Mouse (Mus musculus): ENCODE measurements around the gene Vipr1.
A peak's percentile ranks its signal among the peaks of the same experiment; 100 is the strongest.

Gene Vipr1

DNA sequence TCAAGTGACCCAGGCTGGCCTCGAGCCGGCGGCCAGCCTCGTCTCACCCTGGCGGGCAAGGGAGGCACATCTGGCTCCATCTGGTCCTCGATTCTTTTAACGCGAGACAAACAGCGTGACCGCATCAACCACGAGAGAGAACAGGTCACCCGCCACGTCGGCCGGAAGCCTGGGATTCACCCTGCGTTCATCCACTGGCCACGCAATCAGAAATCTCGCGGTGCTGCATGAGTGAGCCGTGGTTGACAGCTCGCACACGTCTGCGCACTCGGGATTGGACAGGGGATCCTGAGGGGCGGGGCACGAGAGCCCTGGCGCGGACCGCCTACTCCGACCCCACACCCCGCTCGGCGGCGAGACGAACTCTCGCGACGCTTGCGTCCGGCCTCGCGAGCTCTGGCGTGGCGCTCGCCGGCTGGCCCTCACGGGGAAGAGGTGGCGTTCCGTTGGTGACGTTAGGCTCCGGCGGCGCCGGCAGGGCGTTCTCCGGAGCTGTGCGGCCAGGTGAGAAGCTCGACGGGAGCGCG lies 76.3 kb downstream of the Vipr1 start, which contains the start of gene Nktr:
TSS of gene Nktr (plus strand) at position 378 of the 527 bp plus-strand sequence.
- DNase-seq (ENCODE audit: low spot score in 2 of 2) = peak; percentile 96 to 98

- no peak for DNase-seq (ENCODE audit: low spot score in 2 of 2)
Measured at GRCm38 (mm10) chr9:121719347-121720331, 77.1 kb downstream of the Vipr1 start.
